Mouse (Mus musculus): ENCODE measurements at regions not wholly inside any gene's neighbourhood (a gene's known extent, or its start where the extent isn't known, plus 50 kb on each side); places are given as distances from the start of the nearest gene placed in this dataset.

GRCm38 (mm10) chr9:74707608-74708007 lies 154.1 kb upstream of the Onecut1 start:
- TF ChIP-seq CTCF (IDR thresholded peaks at IDR 0.05; ENCODE audit: extremely low read depth, insufficient read depth, insufficient read length, insufficient replicate concordance) (no peak), POLR2A (IDR thresholded peaks at IDR 0.05; ENCODE audit: low read depth, low read length) (no peak)
